Mouse (Mus musculus): ENCODE data around the gene Pam.

Pam gene

DNA sequence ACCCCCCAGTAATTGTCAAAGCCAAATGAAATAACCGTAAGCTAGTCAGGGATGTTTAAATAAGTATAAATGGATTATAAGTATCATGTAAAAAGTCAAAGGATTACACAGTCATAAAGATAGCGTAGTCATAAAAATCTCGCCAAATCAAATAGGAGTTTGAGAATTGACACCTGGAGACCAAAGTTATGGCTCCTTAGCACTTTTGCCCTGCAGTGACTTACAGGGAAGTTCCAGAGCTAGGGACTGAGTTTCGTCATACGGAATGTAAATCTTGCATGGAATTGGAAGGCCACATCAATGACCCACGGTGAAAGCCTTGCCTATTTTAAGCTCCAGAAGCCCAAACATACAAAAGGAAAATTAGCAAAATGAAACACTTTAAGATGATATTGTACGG is 192.6 kb downstream of the Pam start:
- DNase-seq: no peak

DNA sequence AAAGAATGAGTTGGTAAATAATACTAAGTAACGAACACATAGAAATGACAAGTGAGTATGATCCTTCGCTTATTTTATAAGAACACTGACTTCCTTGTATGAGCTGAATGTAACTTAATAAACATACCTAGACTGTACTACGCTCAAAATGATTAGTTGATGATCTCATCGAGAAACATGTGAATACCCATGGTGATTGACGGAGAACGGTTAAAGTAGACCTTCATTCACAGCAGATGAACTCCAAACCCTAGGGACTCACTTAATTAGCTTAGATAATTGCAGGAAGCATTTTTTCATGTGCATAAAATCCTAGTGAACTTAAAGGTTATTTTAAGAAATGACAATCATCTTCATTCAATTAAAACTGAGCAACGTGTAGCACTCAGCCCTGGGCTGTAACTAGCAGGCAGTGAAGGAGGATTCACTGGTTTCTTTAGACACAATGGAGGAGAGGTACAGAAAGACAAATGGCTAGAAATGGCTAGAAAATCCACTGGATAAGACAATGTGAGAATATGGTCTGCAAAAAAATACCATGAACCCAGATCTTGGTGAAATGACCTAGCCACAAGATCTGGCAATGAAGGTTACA is 194.8 kb downstream of the Pam start:
- DNase-seq: no peak

DNA sequence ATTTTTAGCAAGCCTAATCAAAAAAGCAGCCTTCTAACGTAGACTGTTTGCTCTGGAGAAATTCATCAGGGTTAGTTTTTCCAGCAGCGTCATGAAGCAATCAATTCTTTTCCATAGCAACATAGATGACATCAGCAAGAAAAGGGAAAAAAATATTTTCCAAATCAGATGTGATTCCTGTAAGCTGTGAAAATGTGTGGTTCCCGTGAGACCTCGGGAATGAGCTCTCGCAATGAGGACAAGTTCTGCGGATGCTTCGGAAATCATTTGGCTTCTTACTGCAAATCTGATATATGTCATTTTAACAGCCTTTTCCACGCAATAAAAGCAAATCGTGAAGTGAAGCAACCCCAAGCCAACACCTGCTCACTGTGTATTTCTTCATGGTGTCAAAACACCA is 207.9 kb downstream of the Pam start:
- no peak for DNase-seq

DNA sequence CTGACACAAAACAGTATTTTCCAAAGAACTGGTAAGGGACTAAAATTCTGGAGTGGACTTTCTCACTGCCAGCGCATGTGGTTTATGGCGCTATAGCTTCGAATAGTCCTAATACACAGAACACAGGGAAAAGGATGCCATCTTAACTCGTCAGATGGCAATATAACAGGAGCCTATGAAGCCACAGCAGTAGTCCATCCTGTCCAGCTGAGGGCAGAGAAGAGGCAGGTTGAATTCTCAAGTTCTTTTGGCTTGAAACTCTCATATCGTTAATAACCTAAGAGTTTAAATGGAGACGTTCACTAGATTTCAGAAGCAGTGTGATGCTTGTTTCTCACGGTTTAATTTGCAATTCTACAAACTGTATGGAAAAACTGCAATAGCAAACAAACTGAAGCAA is 211.9 kb downstream of the Pam start:
- DNase-seq: no peak

DNA sequence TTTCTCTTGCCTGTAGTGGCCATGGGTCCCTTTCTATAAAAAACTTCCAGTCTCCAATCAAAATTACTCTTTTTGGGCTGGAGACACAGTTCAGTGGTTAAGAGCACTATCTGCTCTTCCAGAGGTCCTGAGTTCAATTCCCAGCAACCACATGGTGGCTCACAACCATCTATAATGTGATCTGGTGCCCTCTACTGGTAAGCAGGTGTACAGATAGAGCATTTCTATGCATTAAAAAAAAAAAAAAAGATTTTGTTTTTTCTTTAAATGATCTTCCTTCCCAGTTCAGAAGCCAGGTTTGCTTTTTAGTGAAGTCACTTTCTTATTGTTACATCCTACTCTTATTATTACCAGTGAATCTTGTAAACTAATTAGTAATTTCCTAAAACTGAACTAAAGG is 218.4 kb downstream of the Pam start:
- no peak for DNase-seq

DNA sequence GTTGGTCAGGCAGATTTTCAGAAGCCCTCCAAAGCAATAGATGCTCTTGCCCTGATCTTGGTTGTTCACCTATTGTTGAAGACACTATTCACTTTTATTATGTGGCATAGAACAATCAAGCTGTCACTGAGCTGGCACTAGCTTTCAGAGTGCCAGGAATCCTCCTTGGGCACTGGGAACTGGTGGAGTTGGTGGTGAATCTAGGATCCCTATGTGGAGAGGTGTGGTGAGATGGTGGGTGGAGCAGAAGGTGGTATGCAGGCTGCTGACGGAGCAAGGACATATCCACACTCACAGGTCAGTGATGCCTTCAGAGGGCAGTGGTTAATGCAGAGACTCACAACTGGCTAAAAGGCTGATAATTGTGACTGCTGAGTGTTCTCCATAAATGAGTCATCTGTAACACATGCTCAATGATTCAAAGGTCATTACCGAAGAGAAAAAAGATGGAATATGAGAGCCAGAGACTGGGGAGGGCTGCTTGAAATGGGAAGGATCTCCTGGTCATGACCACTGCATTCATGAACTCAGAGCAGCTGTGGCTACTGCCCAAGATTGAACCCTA is 221.9 kb downstream of the Pam start:
- no peak for DNase-seq

DNA sequence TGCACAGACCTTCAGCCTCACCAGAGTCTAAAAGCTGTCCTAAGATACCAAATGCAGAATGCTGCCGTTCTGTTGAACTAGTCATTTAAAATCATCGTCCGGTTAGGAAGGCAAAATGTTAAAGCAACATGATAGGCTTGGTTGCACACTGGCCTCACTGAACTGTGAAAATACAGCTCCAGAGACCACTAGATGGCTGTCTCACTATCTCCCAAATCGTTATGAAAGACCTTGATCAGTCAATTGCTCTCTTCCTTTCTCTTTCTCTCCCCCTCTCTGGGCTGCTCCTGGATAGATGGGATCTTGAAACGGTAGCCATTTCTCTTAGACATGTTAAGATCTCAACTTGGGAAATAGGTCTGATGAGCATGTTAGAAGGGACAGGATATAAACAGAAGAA is 223.0 kb downstream of the Pam start:
- DNase-seq: no peak

DNA sequence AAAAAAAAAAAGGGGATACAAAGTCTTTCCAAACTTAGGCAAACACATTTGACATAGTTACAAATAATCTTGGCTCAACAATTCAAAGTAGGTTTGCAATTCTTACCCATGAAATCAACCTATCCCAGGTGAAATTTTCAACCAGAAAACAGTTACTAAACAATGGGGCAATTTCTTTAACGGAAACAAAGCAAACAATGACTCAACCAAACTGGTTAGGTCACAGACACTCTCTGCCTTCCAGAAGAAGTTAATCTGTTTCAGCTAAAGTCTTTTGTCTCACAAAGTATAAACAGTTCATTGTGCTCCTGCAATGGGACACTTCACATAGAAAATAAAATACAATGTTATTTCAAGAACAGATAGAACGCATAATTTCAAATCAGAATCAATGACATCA is 223.4 kb downstream of the Pam start:
- DNase-seq: no peak

DNA sequence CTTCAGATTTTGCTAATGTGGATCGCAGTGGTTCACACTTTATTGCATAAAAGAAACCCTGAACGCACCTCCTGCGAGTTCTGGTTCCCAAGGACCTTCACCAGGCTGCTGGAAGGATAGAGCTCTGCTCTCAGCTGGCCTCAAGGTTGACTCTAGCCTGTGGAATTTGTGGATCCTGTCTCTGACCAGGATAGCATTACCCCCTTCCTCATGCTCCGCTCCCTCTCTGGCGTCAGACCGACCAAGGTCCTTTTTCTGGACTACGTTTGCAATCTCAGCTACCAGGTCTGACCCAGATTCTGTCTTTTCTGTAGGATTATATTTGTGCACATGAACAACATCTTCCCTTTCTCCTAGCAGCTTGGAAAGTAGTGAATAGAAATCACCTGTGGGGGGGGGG is 231.3 kb downstream of the Pam start:
- DNase-seq: no peak

DNA sequence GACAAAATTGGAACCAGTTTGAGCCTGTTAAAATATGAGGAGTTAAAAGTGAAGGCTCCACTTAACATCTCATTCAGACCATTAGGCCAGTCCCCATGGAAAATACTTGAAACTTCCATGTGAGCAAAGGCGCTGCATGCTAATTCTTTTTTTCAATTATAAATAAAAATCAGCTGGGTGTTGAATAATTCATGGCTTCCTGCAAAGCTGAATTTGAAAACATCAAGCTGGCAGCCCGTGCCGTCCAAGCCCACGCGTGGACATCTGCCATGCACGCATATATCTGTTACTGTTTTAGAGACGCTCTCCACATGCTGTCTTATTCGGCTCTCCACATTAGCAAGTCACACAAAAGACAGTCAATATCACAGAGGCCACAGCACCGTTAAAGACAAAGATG is 232.3 kb downstream of the Pam start:
- DNase-seq: no peak

DNA sequence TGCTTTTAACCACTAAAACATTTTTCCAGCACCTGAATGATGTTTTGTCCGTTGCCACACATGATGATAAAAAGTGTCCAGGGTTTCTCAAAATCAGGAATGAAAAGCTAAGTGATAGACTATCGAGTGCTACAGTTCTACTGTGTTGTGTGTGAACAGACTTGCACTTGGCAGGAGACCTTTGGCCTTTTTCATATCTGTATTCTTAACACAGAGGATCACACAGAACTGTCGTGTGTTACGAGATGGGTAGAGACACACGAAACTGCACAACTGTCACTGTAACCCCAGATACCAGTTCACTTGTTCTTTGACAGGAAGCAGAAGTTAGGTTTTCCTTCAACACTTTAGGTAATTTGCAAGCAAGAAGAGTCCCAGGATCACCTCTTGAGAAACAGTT is 232.7 kb downstream of the Pam start:
- DNase-seq: no peak

DNA sequence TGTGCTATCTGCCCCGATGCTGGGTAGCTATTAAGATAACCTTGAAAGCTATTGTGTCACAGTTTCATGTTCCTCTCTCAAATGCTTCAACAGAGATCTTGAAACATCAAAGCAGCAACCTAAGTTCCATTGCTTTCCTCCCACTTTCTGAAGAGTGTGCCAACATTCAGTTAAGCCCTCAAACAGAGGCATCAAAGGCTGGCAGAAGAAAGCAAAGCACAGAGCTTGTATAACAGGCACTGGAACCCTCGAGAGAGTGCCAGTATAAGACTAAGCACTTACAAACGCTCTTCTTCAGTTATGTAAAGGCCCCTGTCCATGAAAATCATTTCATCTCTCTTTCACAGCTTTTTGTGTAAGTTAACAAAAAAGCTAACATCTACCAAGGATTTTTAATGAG is 241.2 kb downstream of the Pam start:
- DNase-seq: no peak

DNA sequence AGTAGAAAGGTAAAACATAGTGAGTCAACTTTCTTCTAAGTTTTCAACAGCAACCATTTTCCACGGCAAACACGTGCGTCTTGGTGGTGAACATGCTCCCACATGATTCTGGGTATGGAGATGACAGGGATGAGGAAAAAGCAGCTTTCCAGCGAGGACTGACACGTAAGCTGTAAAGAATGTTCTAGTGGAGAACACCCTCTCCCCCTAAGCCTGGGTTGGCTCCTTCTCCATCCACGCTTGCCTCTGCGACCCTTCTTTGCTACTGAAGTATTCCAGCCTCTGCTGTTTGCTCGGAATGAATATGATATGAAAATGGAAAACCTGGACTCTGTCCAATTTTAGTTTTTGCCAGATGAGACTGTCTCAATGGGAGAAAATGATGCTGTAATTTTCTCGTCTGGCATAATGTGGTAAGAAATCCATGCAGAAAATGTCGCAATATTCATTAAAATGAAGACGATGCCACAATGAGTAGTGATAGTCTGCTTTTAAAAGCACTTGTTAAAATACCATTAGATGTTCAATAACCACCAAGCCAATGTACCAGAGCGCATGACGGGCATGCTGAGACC is 243.8 kb downstream of the Pam start:
- no peak for DNase-seq

DNA sequence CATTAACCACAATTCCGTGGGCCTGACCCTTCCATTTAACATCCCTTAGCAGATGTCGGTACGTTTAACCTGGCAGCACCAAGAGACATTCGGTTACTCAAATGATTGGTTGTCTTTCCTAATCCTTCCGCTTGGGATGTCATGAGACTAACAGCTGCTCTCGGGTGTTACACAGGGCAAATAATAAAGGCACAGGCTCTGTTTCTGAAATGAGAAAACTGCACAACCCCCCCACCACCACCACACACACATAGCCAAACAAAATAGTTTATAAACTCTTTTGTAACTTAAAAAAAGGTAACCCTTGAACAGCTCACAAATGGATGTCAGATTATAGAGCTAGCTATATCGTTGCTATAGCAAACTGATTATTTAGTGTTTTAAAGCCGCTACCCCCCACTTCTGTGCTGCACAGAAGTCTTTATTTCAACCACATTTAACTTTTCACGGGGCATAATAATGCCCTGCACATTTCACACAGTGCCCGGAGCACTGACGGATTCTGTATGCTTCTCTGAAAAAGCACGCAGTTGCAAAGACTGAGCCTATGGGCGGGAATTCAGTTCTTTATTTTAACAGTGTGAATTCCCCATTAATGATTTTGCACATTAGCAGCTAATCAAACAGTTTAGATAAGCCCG is 246.7 kb downstream of the Pam start:
- no peak for DNase-seq

DNA sequence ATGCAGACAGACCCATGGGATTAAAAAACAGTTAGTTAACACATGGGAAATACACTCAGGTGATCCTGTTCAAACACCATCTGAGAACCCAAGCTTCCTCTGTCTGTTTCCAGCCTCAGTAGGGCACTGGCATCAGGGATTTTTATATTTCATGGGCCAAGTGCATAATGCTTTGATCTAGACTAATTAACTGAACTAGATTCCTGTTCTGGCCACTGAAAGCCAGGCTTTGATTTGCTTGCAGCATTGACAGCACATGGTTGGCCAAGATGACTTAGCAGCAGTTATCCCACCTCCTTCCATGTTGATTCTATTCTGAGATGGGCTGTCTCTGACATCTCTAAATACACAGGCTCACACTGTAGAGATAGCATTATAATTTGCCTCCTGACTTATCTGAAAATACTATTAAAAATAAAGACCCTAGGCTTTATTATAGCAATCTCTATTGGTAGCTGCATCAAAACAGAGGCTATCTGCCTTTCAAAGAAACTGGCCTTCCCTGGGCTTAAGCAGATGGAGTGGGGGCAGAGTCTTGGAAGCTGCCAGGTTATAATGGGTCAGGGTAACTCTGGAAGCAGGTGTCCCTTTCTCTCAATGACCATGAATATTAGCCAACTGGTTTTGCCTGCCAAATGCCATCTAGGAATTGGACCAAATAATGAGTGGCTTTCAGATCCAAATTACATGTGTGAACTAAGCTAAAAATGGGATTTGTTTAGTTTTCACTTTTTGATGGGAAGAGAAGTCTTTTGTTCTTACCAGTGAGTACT is 252.0 kb downstream of the Pam start:
- DNase-seq: no peak

DNA sequence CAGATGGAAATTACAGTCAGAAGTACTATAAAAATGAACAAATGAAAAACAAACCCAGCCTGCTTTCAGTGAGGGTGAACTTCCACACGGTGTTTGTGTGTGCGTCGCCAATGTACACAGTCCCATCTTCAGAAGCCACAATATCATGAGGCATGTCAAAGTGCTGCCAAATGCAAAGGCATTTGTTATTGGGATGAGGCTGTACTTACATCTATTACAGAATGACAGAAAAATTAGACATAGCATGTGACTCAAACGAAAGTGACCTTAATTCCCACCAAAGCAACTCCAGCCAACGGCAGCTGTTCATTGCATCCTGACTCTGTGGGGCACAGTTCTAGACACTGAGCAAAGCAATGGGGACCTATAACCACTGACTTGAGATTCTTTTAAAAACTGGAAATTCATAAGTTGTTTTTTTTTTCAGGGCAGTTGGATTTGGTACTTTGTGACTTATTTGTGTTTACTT is 261.1 kb downstream of the Pam start:
- DNase-seq: no peak

DNA sequence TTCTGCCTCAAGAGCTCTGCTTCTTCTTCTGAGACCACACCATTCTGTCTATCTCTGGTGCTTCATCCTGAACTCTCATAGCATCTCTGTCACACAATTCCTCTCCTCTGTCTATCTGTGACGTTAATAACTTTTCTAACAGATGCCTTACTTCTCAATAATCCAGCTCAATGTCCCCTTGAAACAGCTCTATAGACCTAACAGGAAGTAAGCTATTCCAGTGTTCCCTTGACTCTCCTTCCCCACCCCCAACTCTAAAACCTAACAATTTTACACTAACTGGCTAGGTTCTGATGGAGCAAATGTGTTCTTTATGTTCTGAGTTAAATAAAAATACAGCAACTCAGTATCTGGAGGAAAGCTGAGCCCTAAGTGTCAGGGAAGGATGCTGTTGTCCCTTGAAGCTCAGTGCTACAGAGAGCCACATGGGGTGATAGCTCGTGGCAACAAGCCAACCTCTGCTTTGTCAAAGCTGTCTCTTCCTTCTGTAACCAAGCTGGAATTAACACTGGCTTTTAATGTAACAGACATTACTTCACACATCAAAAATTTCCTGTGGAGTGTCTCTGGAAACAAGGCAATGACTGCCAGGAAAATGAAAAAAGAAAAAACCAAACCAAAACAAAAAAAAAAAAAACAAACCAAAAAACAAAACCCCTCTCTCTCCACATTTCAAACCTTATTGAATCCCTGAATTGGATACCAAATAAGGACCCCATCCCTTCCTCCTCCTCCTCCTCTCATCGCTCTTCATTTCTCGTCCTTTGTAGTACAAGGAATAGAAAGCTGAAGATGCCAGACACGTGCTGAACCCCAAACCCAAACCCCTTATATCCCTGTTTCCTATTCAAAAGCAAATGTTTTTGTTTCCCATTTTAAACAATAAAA is 261.7 kb downstream of the Pam start:
- DNase-seq: peak; percentile 59 to 69

DNA sequence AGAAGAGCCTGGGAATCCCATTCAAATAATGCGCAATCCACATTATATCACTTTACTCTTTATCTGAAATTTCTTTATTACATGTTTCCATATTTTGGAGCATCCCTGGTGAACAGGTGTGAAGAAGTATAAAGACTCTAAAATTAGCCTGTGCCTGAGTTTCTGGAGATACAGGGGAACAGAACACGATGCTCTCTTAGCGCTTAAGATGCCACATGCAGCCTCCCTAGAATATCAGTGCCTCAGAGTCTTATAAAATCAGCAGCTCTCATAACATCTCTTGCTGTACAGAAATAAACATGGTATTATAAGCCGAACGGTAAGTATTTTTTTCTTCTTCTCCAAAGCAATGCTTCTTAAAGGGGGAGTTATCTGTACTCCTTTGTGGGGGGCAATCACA is 267.4 kb downstream of the Pam start:
- DNase-seq: no peak

DNA sequence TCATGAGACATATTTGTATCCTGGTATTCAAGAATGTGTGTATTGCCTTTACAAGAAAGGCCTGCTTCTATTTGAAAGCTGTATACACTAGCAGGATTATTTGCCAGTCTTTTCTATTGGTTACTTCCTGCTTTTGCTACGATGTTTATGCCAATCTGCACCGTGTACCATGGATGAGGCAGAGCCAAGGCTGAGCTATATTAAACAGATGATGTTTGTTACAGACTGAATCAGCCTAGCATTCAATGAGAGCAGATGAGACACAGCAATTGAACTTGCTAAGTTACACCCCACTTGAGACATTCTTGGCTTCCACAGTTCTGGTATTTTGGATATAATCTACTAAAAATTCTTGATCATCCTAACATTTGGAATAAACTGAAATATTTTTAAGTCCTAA is 267.9 kb downstream of the Pam start:
- no peak for DNase-seq

DNA sequence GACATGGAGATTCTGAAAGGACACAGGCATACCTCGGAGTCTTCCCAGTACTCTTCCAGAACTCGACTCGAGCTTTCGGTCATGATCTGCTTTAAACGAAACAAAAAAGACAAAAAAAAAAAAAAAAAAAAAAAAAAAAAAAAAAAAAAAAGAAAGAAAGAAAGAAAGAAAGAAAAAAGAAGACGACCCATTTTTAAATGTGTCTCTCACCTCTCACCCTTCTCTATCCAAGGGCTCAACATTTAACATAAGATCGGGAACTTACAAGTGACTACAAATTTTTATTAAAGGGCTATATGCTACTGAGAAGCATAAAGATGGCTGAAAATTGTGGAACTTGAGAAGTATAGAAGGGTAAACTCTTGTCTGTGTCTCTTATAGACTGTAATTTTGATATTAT is 272.5 kb downstream of the Pam start:
- no peak for DNase-seq

DNA sequence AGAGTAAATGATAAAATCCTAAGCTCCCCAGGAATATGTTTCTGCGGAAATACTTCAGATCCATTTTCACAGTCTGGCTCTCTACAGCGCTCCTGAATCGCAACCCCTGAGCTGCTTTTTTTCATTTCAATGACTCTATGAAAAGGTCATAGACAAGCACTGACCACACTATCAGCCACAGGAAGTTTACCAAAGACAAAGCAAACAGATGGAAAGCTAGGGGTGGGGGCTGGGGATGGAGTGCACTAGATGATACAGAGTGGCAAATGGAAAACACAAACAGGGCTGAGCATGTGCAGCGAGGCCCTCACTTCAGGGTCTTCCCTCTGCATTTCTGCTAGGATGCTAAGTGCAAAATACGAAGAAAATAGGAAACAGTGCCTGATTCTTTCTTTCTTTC is 273.2 kb downstream of the Pam start:
- DNase-seq: no peak

DNA sequence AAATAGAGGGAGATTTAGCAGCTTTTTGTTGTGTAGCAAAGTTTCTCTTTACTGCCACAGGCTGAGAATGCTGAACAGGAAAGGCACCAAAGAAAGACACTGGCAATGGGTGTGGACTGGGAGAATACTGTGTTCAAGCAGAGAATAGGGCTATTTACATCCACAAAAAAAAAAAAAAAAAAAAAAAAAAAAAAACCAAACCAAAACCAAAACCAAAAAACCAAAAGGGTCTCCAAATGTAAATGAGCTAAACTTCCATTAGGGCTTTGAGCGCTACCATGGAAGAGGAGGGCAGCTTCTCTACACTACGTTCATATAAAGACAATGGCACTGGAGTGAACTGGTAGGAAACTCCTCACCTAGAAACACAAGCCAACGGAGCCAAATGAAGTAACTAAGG is 274.2 kb downstream of the Pam start:
- DNase-seq: no peak
